Comparison of ENCODE assay signal across 16 mouse cellular contexts in genomic region chr3:121852074-121852826, GRCm38 (mm10). TPM values are rescaled to one million over a fixed set of nuclear protein-coding genes. Genes with fewer than 3 reads are reported as not detected.
DNase-seq lines count a peak whose midpoint lies in the region; ATAC-seq lines count a peak whose summit lies in the region.
"Had no signal": no experiment of that assay in that cellular context is flagged by ENCODE, and none has a peak within 500 bp of the region (broad histone marks: within the 10 kb centered on the region; RNA-seq: fewer than 3 reads in every experiment).

No protein-coding gene starts in this region.

- no peaks in the 10 kb centered on the region for H3K36me3 ChIP-seq in liver, embryonic 11.5 days (ENCODE audit: control insufficient read depth, insufficient read depth, low read length)
- H3K36me3 ChIP-seq in forebrain, embryonic 16.5 days (ENCODE audit: control insufficient read depth, insufficient read depth): no peaks in the 10 kb centered on the region
- no peaks in the 10 kb centered on the region for H3K36me3 ChIP-seq in hindbrain, embryonic 13.5 days
- H3K36me3 ChIP-seq: heart, embryonic 13.5 days; neural tube, embryonic 13.5 days had no signal

- H3K4me3 ChIP-seq in liver, embryonic 11.5 days (ENCODE audit: low read depth, low read length): no peak overlapping the region
- no peak overlapping the region for H3K4me3 ChIP-seq in forebrain, embryonic 16.5 days (replicated peaks; ENCODE audit: low read length)
- H3K4me3 ChIP-seq in hindbrain, embryonic 13.5 days: no peak overlapping the region
- H3K4me3 ChIP-seq: heart, embryonic 13.5 days; neural tube, embryonic 13.5 days had no signal

- H3K9ac ChIP-seq in liver, embryonic 11.5 days (ENCODE audit: low read depth, low read length): no peak overlapping the region
- H3K9ac ChIP-seq in forebrain, embryonic 16.5 days (replicated peaks; ENCODE audit: low read depth, low read length): no peak overlapping the region
- H3K9ac ChIP-seq in hindbrain, embryonic 13.5 days: no peak overlapping the region
- H3K9ac ChIP-seq: forebrain, postnatal 0 days; heart, embryonic 13.5 days; neural tube, embryonic 13.5 days had no signal

- H3K27ac ChIP-seq in liver, embryonic 11.5 days (ENCODE audit: low read depth, low read length): peak overlapping the region; percentile 43
- no peak overlapping the region for H3K27ac ChIP-seq in forebrain, embryonic 16.5 days (ENCODE audit: low read length)
- H3K27ac ChIP-seq in hindbrain, embryonic 13.5 days: no peak overlapping the region
- H3K27ac ChIP-seq: heart, embryonic 13.5 days; neural tube, embryonic 13.5 days had no signal

- H3K9me3 ChIP-seq in liver, embryonic 11.5 days (ENCODE audit: control insufficient read depth, low read length): no peaks in the 10 kb centered on the region
- no peaks in the 10 kb centered on the region for H3K9me3 ChIP-seq in forebrain, embryonic 16.5 days (ENCODE audit: control insufficient read depth, low read length)
- H3K9me3 ChIP-seq in hindbrain, embryonic 13.5 days: no peaks in the 10 kb centered on the region
- H3K9me3 ChIP-seq: heart, embryonic 13.5 days; neural tube, embryonic 13.5 days had no signal

- no peaks in the 10 kb centered on the region for H3K27me3 ChIP-seq in liver, embryonic 11.5 days (replicated peaks; ENCODE audit: control insufficient read depth, insufficient read depth, low read length)
- H3K27me3 ChIP-seq in forebrain, embryonic 16.5 days (replicated peaks; ENCODE audit: control insufficient read depth, insufficient read depth, low read length): no peaks in the 10 kb centered on the region
- H3K27me3 ChIP-seq in hindbrain, embryonic 13.5 days: no peaks in the 10 kb centered on the region
- H3K27me3 ChIP-seq: heart, embryonic 13.5 days; neural tube, embryonic 13.5 days had no signal

- H3K4me2 ChIP-seq in liver, embryonic 11.5 days: no peak overlapping the region
- H3K4me2 ChIP-seq in forebrain, embryonic 16.5 days (ENCODE audit: low read length): no peak overlapping the region
- H3K4me2 ChIP-seq in hindbrain, embryonic 13.5 days: no peak overlapping the region
- H3K4me2 ChIP-seq: heart, embryonic 13.5 days; neural tube, embryonic 13.5 days had no signal

- DNase-seq in embryo, embryonic 11.5 days (ENCODE audit: low read depth, low spot score): peak; percentile 8
- peak; percentile 77 for DNase-seq in kidney, adult 18-20 months
- DNase-seq in liver, embryonic 11.5 days (ENCODE audit: low spot score): no peak
- peak; percentile 89 for DNase-seq in lung, postnatal 36 days
- DNase-seq in layer of hippocampus, adult 8-10 months (ENCODE audit: low spot score in 2 of 2): no peak
- DNase-seq in cerebellum, adult 8-10 months: no peak
- DNase-seq: adrenal gland, postnatal 14 days; cerebellum, postnatal 10 days; forebrain, postnatal 0 days; layer of hippocampus, adult 9-11 months; right cerebral cortex, postnatal 4 days; thymus, postnatal 36 days had no signal

- ATAC-seq in liver, embryonic 11.5 days (replicated peaks; ENCODE audit: low FRiP score): peak; percentile 77
- ATAC-seq in forebrain, embryonic 16.5 days: no peak
- ATAC-seq in hindbrain, embryonic 13.5 days (ENCODE audit: low FRiP score): no peak
- ATAC-seq: forebrain, postnatal 0 days had no signal

- 52% methylated on average over 4 of the region's 4 CpGs for whole genome bisulfite sequencing in liver, embryonic 11.5 days
- 51% methylated on average over 4 of the region's 4 CpGs for WGBS in forebrain, embryonic 16.5 days
- WGBS in hindbrain, embryonic 13.5 days: 40% methylated on average over 4 of the region's 4 CpGs

- 0 out of 2 replicates have a peak, but pooled peaks cover 3% of the 10 kb centered on the region for H3K4me1 ChIP-seq in liver, embryonic 11.5 days (replicated peaks; ENCODE audit: control insufficient read depth, insufficient read depth, low read length)
- no peaks in the 10 kb centered on the region for H3K4me1 ChIP-seq in forebrain, embryonic 16.5 days (replicated peaks; ENCODE audit: control insufficient read depth, insufficient read depth, low read length)
- no peaks in the 10 kb centered on the region for H3K4me1 ChIP-seq in hindbrain, embryonic 13.5 days (replicated peaks)
- H3K4me1 ChIP-seq: heart, embryonic 13.5 days; neural tube, embryonic 13.5 days had no signal

RNA-seq across cellular contexts. Expression of gene Abcd3, which starts 37.1 kb away (rescaled TPM):
- 41.5 and 49.1 TPM in 2 replicates for polyA plus RNA-seq in liver, embryonic 11.5 days (2014; fragmentation: Nextera tagmentation; extraction: Ambion mirVana)
- 10 to 100 TPM; 52.3 to 58.2 (median 56.8) TPM for total RNA-seq in layer of hippocampus, adult 8-10 months (2022)
- 72.8 and 75.1 TPM in 2 replicates for polyA plus RNA-seq in forebrain, embryonic 16.5 days (2015; fragmentation: Nextera tagmentation; extraction: Ambion mirVana)
- polyA plus RNA-seq in hindbrain, embryonic 13.5 days (2015; fragmentation: Nextera tagmentation; extraction: Ambion mirVana): 69.1 and 70.6 TPM in 2 replicates

Comparison
In these comparisons a context has a peak if more than half of its experiments do, and no peak if none do; other contexts are left out.
1. DNase-seq: peak in embryo, embryonic 11.5 days (single experiment), kidney, adult 18-20 months (single experiment) and lung, postnatal 36 days (single experiment); none in liver, embryonic 11.5 days (single experiment), layer of hippocampus, adult 8-10 months (0 of 2) and cerebellum, adult 8-10 months (single experiment).